In the genomic region with DNA sequence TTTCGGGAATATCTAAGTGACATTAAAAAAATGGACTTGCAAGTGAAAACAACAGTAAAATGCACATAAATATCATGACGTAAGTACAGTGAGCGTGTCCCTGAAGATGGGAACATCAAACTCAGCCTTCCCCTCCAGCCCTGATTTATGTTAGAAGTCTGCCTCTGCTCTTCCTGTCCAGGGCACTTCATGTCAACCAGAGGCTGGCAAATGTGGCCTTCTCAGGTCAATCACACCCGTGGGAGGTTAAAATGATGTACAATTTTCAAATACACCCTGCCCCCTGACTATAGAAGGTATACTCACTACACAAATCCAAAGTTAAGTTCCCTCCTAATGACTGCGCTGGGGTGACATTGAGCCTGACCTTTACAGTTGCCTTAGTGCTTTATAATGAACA, we compare ENCODE assay signal across 10 mouse cellular contexts.
"Had no signal": no experiment of that assay in that cellular context is flagged by ENCODE, and none has a peak within 500 bp of the region (broad histone marks: within the 10 kb centered on the region; RNA-seq: fewer than 3 reads in every experiment).

No protein-coding gene starts in this region.

- DNase-seq: gastrocnemius, adult 2 months; gastrocnemius, postnatal 10 days; gastrocnemius, postnatal 25 days; heart, adult 18-20 months; heart, postnatal 14 days; heart, postnatal 4 days; kidney, adult 18-20 months; kidney, adult 8-10 months; kidney, postnatal 25 days; liver, embryonic 13.5 days had no signal
